Mouse (Mus musculus): Measurements from ENCODE around the gene Sult6b2.
A peak's percentile ranks its signal among the peaks of the same experiment; 100 is the strongest.

Sult6b2 gene

GRCm38 (mm10) chr6:142780574-142781033 lies 23.7 kb downstream of the Sult6b2 start:
- no peak for ATAC-seq (ENCODE audit: insufficient number of reproducible peaks, low FRiP score, low TSS enrichment)

- no peak for ATAC-seq (ENCODE audit: insufficient number of reproducible peaks, low FRiP score, low TSS enrichment)
These were observed 24.3 kb downstream of the Sult6b2 start for GRCm38 (mm10) chr6:142779812-142780573.

DNA sequence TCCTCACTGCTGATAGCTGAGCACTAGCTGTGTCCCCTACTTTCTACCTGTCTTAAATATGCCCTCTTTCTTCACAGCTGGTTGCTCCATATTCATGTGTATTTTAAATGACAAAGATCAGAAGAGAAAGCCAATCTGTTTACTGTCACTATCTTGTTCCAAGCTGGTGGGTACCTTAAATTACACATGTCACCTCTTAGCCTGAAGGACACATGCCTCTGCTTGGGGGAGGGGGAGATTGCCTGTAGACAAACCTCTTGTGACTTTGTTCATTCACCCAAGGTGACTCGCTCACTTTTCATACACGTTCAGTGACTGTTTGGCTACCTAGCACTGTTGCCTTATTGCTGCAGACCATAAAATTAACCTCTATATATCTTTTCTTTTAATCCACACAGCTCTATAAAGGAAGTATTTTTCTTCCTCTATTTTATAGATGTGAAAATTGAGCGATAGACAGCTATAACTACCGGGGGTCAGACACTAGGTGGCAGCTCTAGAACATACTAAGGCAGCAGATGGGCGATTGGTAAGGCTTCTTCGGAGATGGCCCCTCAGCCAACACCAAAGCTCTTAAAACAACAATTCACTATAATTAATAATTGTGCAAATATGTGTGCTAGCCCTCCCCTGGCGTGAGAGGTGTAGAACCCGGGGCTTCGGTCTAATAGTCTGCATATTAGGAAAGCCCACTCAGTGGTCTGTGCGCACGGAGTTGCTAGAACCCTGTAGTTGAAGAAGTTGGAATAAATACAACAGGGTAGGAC lies 25.1 kb downstream of the Sult6b2 start:
- ATAC-seq (ENCODE audit: insufficient number of reproducible peaks, low FRiP score, low TSS enrichment) = peak; percentile 73; the same call in 1 of the 2 replicates

GRCm38 (mm10) chr6:142776935-142777334 lies 27.4 kb downstream of the Sult6b2 start:
- no peak for ATAC-seq (ENCODE audit: insufficient number of reproducible peaks, low FRiP score, low TSS enrichment)

- ATAC-seq (ENCODE audit: insufficient number of reproducible peaks, low FRiP score, low TSS enrichment) = no peak
These were observed 30.7 kb downstream of the Sult6b2 start for GRCm38 (mm10) chr6:142773566-142773965.

DNA sequence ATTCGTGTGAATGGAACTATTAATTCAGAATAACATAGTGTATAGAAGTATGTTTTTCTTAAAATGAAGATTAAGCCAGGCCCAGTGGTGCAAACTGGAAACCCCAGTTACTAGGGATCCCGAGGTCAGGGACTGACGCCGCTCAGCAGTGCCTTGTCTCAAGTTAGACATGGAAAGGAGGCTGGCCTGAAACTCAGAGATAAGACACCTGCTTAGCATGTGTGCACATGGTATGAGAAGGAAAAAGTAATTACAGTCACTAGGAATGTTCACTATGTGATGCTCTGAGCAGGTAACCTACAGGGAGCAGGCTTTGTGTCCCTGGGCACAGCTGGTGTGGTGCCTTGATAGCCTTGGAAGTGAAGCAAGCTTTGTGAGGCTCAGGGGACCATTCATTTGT lies 32.7 kb downstream of the Sult6b2 start:
- ATAC-seq (ENCODE audit: insufficient number of reproducible peaks, low FRiP score, low TSS enrichment) = no peak

GRCm38 (mm10) chr6:142769896-142770295 lies 34.4 kb downstream of the Sult6b2 start:
- ATAC-seq (ENCODE audit: insufficient number of reproducible peaks, low FRiP score, low TSS enrichment) = peak; percentile 51; the same call in 1 of the 2 replicates

- ATAC-seq (ENCODE audit: insufficient number of reproducible peaks, low FRiP score, low TSS enrichment) = no peak
These were observed 37.0 kb downstream of the Sult6b2 start for GRCm38 (mm10) chr6:142767305-142767704.

DNA sequence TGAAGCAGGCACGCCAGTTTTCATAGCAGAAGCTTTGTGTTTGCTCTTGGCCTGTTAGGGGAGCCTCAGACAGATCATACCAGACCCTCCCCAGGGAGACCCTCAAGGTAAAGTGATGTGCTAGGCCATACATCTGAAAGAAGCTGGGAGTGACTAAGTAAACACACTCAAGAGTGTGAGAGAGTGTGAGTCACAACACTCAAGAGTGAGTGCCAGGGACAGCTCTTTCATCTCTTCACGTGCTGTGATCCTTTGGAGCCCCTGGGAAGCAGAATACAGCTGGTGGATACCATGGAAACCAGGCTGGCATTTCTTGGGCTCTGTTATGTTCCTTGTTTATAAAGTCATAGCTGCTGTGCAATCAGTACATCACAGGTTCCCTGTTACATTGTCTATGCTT lies 39.4 kb downstream of the Sult6b2 start:
- ATAC-seq (ENCODE audit: insufficient number of reproducible peaks, low FRiP score, low TSS enrichment) = no peak

DNA sequence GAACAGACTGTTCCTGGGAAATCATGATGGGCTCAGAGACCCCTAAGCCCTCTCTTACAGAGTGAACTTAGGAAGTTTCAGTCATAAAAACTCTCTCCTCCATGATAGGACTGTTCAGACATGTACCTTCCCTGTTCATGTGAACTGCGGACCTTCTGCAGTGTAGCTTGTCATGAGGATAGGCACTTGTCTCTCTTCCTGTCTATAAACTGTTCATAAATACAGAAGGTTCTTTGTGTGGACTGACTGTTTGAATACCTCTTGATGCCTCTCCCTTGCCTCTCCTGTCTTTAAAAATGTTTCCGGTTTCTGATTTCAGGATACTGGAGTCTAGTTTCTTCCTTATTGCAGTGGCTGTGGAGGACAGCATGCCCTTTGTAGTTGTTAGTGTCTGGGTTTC lies 44.7 kb downstream of the Sult6b2 start:
- no peak for ATAC-seq (ENCODE audit: insufficient number of reproducible peaks, low FRiP score, low TSS enrichment)

GRCm38 (mm10) chr6:142758562-142758961 lies 45.7 kb downstream of the Sult6b2 start:
- ATAC-seq (ENCODE audit: insufficient number of reproducible peaks, low FRiP score, low TSS enrichment) = no peak

GRCm38 (mm10) chr6:142757976-142758375 lies 46.3 kb downstream of the Sult6b2 start:
- ATAC-seq (ENCODE audit: insufficient number of reproducible peaks, low FRiP score, low TSS enrichment) = no peak

DNA sequence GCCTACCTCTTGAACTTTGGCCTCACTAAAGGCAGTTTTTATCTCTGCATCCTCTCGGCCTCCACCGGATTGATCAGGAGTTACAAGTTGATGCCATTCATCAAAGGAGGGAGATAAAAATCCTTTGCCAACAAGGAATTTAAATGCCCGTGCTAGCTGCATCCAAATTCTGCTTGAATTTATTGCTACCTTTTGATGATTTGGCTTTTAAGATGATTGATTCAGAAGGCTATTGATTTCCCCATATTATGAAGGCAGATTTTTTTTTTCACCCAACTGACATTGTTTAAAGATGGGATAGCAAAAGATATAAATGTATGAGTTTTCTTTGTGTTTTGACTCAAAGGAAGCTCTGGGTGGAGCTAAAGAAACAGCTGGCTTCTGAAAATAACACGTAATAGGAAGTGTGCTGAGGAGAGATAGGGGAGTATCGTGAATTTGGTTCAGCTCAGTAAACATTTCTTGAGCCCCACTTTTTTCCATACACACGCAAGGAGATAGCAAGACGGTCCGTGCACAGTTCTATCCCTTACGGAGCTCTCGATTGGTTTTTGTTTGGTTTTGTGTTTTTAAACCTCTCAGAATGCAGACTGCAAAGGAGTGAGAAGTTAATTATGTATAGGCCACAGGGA lies 46.9 kb downstream of the Sult6b2 start:
- ATAC-seq (ENCODE audit: insufficient number of reproducible peaks, low FRiP score, low TSS enrichment) = no peak

DNA sequence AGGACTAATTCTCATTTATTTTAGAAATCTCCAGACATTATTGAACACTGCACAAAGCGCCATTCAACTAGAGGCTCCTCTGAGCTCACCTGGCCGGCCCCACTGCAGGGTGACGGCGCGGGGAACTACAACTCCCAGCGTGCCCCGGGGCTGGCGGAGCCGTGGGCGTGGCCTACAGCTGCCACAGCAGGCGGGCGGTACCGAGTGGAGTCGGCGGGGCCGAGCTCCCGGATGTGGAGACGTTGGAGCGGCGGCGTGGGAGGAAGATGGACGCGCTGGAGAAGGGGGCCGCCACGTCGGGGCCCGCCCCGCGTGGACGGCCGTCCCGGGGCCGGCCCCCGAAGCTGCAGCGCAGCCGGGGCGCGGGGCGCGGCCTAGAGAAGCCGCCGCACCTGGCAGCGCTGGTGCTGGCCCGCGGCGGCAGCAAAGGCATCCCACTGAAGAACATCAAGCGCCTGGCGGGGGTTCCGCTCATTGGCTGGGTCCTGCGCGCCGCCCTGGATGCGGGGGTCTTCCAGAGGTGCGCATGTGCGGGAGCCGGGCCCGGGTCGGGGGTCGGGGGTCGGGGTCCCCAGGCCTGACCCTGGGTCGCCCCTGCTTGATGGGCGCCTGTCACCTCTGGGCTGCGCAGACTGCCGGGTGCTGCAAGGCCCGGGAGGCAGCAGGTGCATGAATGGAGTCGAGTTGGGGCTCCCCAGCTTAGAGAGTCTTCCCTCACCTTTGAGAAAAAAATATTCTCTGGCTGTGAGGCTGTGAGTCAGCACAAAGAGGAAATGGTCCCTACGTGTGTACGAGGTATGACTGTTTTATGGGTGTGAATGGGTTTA lies 47.6 kb downstream of the Sult6b2 start, which contains the start of gene Cmas:
TSS of gene Cmas (plus strand) at position 180 of the 827 bp plus-strand sequence.
- peak; percentile 93 for ATAC-seq (ENCODE audit: insufficient number of reproducible peaks, low FRiP score, low TSS enrichment)

DNA sequence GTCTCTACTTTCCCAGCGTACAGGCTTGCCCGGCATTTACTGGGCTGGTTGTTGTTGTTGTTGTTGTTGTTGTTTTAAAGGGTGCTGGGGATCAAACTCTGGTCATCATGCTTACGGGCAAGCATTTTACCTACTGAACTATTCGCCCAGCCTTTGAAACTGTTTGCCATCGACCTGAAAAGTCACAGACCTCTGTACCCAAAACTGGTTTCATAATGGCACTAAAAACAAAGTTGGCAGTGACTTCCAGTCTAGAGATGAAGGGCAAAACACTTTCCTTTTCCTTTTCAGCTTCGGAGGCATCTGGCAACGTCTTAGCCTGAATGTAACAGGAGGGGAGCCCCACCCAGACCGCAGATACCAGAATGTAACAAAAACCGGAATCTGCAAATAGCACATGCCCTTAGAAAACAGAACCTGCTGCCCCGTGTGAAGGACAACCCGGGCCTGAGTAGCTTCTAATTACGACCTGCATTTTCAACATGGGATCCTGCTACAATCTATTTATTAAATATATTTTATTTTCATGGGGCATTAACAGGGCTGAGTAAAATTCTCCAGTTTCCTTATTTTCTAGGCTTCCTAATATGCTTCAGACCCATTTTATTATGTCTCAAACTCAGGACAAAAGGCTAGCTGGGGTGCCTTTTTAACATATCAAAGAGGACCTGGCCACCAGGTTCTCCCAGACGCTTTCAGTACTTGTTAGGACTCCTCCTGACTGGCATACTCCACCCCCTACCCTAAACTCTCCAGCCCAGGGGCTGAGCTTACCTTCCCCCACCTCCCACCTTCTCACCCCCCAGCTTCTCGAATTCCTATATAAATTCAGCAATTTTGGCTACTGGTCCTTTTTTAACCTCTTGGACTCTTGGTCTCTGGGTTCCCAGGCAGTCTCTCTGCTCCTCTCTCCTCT lies 51.7 kb downstream of the Sult6b2 start:
- ATAC-seq (ENCODE audit: insufficient number of reproducible peaks, low FRiP score, low TSS enrichment) = no peak

- ATAC-seq (ENCODE audit: insufficient number of reproducible peaks, low FRiP score, low TSS enrichment) = no peak
These were observed 52.9 kb downstream of the Sult6b2 start for GRCm38 (mm10) chr6:142751365-142751764.

DNA sequence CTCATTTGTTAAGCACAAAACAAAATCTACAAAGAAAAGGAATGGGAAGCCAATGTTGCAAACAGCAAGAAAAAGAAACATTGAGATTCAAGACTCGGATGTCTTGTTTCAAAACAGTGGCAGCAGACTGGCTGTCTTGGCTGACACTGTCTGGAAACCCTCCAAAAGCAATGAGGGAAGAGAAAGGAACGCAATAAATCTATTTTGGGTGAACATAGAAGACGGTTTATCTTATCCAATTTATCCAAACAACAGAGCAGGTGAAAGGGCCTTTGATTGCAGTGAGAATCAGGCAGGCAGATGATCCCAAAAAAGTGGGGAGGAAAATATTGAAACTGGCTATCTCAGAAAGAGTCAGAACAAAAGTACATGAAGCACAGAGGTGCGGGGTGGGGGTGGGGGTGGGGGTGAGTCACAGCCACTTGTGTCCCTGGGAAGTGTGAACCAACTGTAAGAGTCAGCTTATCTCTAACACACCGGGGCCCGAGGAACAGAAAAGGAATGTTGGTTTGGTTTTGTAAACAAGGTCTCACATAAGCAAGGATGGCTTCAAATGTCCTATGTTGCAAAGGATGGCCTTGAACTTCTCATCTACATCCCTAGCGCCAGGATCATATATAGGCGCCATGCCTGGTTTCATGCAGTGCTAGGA lies 56.1 kb downstream of the Sult6b2 start:
- ATAC-seq (ENCODE audit: insufficient number of reproducible peaks, low FRiP score, low TSS enrichment) = no peak

GRCm38 (mm10) chr6:142747165-142747564 lies 57.1 kb downstream of the Sult6b2 start:
- ATAC-seq (ENCODE audit: insufficient number of reproducible peaks, low FRiP score, low TSS enrichment) = no peak

DNA sequence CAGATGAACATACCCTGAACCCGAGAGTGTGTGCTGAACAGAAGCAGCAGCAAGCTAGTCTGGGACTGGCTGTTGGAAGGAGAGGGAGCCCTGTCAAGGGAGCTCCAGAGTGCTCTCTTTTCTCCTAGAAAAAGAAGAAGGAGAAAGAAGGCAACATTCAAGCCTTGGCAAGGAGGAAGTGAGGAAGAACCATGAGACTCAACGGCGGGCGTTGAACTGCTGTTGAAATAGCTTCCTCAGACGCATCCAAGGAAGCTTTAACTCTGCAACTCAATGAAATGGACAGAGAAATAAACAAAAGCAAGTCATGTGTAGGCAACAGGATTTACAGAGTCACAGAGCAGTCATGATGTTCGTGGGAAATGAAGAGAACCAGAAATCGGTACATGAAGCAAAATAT lies 57.5 kb downstream of the Sult6b2 start:
- ATAC-seq (ENCODE audit: insufficient number of reproducible peaks, low FRiP score, low TSS enrichment) = no peak
